Mouse (Mus musculus): ENCODE measurements around the gene St8sia1.

- TF ChIP-seq CTCF (IDR thresholded peaks at IDR 0.05; ENCODE audit: insufficient read depth, low read length) (no peak), POLR2A (IDR thresholded peaks at IDR 0.05; ENCODE audit: borderline replicate concordance, extremely low read depth, low read depth, low read length) (no peak)
Observed at GRCm38 (mm10) chr6:142855761-142856160, 108.5 kb downstream of the St8sia1 start.

Measured in lung, adult 2 months (tissue).